Mouse (Mus musculus) megakaryocyte, embryonic 14.5 days (primary cell): ENCODE measurements at regions not wholly inside any gene's neighbourhood (a gene's known extent, or its start where the extent isn't known, plus 50 kb on each side); places are given as distances from the start of the nearest gene placed in this dataset.

Experiments used
- H3K27me3 ChIP-seq: replicated peaks from 2 replicates; pipeline ENCODE3; 2012; ENCODE audit warnings: inconsistent platforms
- H3K36me3 ChIP-seq: replicated peaks from 2 replicates; pipeline ENCODE3; 2012; ENCODE audit warnings: low read length, inconsistent platforms, mixed read lengths
- H3K4me1 ChIP-seq: 2 replicates; pipeline ENCODE4 v1.6.1; 2012; ENCODE audit warnings: inconsistent platforms
- H3K4me3 ChIP-seq: replicated peaks from 2 replicates; pipeline ENCODE3; 2012; ENCODE audit warnings: moderate library complexity, mild to moderate bottlenecking, inconsistent platforms
- H3K9me3 ChIP-seq: 2 replicates; pipeline ENCODE4 v1.6.1; 2012; ENCODE audit warnings: inconsistent platforms
- FLI1 ChIP-seq: IDR thresholded peaks from 2 replicates; pipeline ENCODE4 v1.6.1; 2012; ENCODE audit warnings: low read length, inconsistent platforms, mixed read lengths
- GATA1 ChIP-seq: IDR thresholded peaks from 3 replicates; pipeline ENCODE4 v1.6.1; 2012; ENCODE audit warnings: mixed read lengths, low read length, inconsistent platforms, borderline replicate concordance

DNA sequence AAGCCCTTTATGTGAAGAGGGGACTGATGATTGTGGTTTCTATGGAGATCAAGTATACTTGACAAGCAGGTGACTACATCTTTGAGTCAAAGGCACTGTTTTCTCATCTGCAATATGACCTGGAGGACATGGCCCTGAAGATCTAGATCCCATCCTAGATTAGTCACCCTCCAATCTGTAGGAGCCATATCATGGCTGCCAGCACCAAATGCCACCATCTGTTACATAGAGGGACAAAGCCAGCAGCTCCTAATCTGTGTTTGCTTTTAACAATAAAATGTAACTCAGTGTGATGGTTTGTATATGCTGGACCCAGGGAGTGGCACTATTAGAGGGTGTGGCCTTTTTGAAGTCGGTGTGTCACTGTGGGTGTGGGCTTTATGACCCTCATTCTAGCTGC lies 156.1 kb downstream of the Usp46 start:
- H3K4me1 ChIP-seq = no peaks in the 10 kb centered on the region
- H3K36me3 ChIP-seq = no peaks in the 10 kb centered on the region
- TF ChIP-seq FLI1 (no peak), GATA1 (no peak)
- H3K4me3 ChIP-seq = no peak overlapping the region
- no peaks in the 10 kb centered on the region for H3K27me3 ChIP-seq
- H3K9me3 ChIP-seq = peaks cover 13% of the 10 kb centered on the region

DNA sequence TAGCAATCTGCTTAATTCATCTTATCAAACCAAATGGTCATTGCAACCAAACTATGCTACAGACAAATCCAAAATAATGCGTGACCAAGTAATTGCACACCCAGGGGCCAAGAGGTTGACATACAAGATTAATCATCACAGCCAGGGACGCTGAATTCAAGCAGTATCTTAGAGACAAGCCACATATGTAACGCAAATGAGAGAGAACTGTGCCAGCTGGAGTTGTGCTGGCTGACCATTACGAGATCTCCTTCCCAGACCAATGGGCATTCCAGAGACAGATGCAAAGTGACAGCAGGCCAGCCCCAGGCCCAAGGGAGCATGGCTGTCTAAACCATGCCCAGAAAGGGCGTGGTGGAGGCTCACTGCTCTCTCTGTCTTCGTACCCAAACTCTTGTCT lies 155.1 kb downstream of the Usp46 start:
- Histone ChIP-seq H3K4me3 (no peak overlapping the region), H3K4me1 (no peaks in the 10 kb centered on the region), H3K36me3 (no peaks in the 10 kb centered on the region), H3K27me3 (no peaks in the 10 kb centered on the region), H3K9me3 (peaks cover 11% of the 10 kb centered on the region)
- TF ChIP-seq FLI1 (no peak), GATA1 (no peak)

GRCm38 (mm10) chr5:73918011-73918410 lies 150.2 kb downstream of the Usp46 start:
- TF ChIP-seq FLI1 (no peak), GATA1 (no peak)
- H3K9me3 ChIP-seq = no peaks in the 10 kb centered on the region
- no peaks in the 10 kb centered on the region for H3K4me1 ChIP-seq
- no peaks in the 10 kb centered on the region for H3K36me3 ChIP-seq
- peaks cover 3% of the 10 kb centered on the region for H3K27me3 ChIP-seq
- H3K4me3 ChIP-seq = no peak overlapping the region

- Histone ChIP-seq H3K4me1 (no peaks in the 10 kb centered on the region), H3K9me3 (no peaks in the 10 kb centered on the region), H3K36me3 (no peaks in the 10 kb centered on the region), H3K4me3 (no peak overlapping the region), H3K27me3 (peaks cover 3% of the 10 kb centered on the region)
- TF ChIP-seq GATA1 = no peak
- TF ChIP-seq FLI1 = no peak
These were observed 148.3 kb downstream of the Usp46 start for GRCm38 (mm10) chr5:73919936-73920335.

- H3K9me3 ChIP-seq = no peaks in the 10 kb centered on the region
- H3K4me3 ChIP-seq = no peak overlapping the region
- TF ChIP-seq GATA1 (no peak), FLI1 (no peak)
- no peaks in the 10 kb centered on the region for H3K36me3 ChIP-seq
- peaks cover 3% of the 10 kb centered on the region for H3K27me3 ChIP-seq
- no peaks in the 10 kb centered on the region for H3K4me1 ChIP-seq
These were observed 140.7 kb downstream of the Usp46 start for GRCm38 (mm10) chr5:73927534-73927933.

DNA sequence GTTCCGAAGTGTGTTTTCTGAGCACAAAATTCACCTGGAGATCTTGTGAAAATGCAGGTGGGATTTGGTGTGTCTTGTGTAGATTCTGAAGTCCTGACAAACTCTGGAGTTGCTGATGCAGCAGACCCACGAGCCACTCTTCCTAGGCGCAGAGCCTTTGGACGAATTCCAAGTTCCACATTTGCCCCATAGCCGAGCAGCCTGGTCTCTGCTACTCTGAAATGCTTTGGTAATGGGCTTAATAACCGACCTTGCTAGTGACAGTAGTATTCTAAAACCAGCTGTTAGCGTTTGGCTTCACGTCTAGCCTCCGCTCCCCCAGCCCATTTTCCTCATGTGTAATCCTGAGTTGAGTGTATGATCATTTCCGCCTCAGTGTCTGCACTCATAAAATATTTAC lies 139.5 kb downstream of the Usp46 start:
- Histone ChIP-seq H3K9me3 (no peaks in the 10 kb centered on the region), H3K4me3 (no peak overlapping the region), H3K4me1 (no peaks in the 10 kb centered on the region), H3K36me3 (no peaks in the 10 kb centered on the region), H3K27me3 (peaks cover 3% of the 10 kb centered on the region)
- TF ChIP-seq FLI1 (no peak), GATA1 (no peak)

- no peaks in the 10 kb centered on the region for H3K4me1 ChIP-seq
- H3K36me3 ChIP-seq = no peaks in the 10 kb centered on the region
- H3K4me3 ChIP-seq = no peak overlapping the region
- no peak for TF ChIP-seq GATA1
- TF ChIP-seq FLI1 = no peak
- H3K27me3 ChIP-seq = peaks cover 2% of the 10 kb centered on the region
- H3K9me3 ChIP-seq = no peaks in the 10 kb centered on the region
These were observed 138.0 kb downstream of the Usp46 start for GRCm38 (mm10) chr5:73930205-73930604.

DNA sequence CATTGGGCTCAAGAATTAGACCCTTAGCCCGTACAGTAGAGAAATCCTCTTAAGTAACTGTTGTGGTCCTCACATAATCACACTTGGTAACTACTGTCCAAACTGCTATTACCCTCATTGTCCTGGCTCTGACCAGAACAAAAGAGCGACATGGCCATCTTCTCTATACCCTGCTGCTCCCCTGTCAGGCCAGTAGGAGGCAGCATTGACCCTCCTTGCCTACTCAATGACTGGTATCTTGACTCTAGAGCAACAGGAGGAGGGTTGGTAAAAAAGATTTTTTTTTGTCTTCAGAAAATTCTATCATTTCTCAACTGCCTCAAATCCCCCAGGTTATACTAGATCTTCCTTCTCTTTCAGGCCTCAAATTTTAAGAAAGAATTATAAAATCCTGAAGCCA lies 130.4 kb downstream of the Usp46 start:
- H3K4me3 ChIP-seq = no peak overlapping the region
- peaks cover 7% of the 10 kb centered on the region for H3K27me3 ChIP-seq
- TF ChIP-seq GATA1 (no peak), FLI1 (no peak)
- H3K4me1 ChIP-seq = no peaks in the 10 kb centered on the region
- H3K9me3 ChIP-seq = no peaks in the 10 kb centered on the region
- H3K36me3 ChIP-seq = no peaks in the 10 kb centered on the region

DNA sequence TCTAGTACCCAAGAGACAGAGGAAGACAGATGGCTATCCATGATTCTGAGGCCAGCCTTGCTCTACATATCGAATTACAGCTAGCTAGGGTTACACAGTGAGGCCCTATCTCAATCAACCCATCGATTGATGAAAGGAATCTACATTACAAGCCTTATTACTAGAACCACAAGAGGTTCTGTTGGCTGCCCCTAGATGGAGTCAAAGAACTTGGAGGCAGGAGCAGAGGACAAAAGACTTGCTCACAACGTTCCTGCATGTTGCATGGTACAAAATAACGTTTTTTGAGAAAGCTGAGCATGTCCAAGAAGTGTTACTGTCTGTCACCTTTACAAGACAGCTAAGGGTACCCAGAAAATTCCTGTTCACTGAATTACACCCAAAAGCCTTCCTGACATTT lies 129.8 kb downstream of the Usp46 start:
- H3K27me3 ChIP-seq = peaks cover 7% of the 10 kb centered on the region
- no peaks in the 10 kb centered on the region for H3K4me1 ChIP-seq
- H3K9me3 ChIP-seq = no peaks in the 10 kb centered on the region
- no peaks in the 10 kb centered on the region for H3K36me3 ChIP-seq
- TF ChIP-seq GATA1 (no peak), FLI1 (no peak)
- no peak overlapping the region for H3K4me3 ChIP-seq

GRCm38 (mm10) chr5:73942950-73943349 lies 125.3 kb downstream of the Usp46 start:
- H3K27me3 ChIP-seq = no peaks in the 10 kb centered on the region
- H3K9me3 ChIP-seq = no peaks in the 10 kb centered on the region
- TF ChIP-seq FLI1 (no peak), GATA1 (no peak)
- H3K36me3 ChIP-seq = no peaks in the 10 kb centered on the region
- H3K4me3 ChIP-seq = no peak overlapping the region
- no peaks in the 10 kb centered on the region for H3K4me1 ChIP-seq

DNA sequence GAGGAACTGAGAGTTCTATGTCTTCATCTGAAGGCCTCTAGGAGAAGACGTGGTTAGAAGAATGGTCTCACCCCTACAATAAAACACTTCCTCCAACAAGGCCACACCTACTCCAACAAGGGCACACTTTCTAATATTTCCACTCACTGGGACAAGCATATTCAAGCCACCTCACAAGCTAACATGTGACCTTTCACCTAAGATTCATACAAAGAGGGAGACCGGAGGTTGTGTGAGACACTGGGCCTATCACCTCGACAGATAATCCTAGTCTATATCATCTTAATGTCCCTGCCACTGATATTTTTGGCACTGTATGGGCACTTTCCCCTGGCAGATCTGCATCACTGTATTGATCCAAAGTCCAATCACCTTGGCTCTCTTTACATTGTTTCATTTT lies 122.6 kb downstream of the Usp46 start:
- H3K27me3 ChIP-seq = no peaks in the 10 kb centered on the region
- H3K4me1 ChIP-seq = no peaks in the 10 kb centered on the region
- H3K9me3 ChIP-seq = no peaks in the 10 kb centered on the region
- TF ChIP-seq FLI1 (no peak), GATA1 (no peak)
- no peak overlapping the region for H3K4me3 ChIP-seq
- no peaks in the 10 kb centered on the region for H3K36me3 ChIP-seq

GRCm38 (mm10) chr5:73946164-73946563 lies 122.1 kb downstream of the Usp46 start:
- H3K9me3 ChIP-seq = no peaks in the 10 kb centered on the region
- H3K27me3 ChIP-seq = no peaks in the 10 kb centered on the region
- H3K4me1 ChIP-seq = no peaks in the 10 kb centered on the region
- H3K36me3 ChIP-seq = no peaks in the 10 kb centered on the region
- TF ChIP-seq GATA1 (no peak), FLI1 (no peak)
- H3K4me3 ChIP-seq = no peak overlapping the region
